Mouse (Mus musculus): ENCODE results near the gene Nrcam.

Gene Nrcam

GRCm38 (mm10) chr12:44357881-44358280, 29.2 kb downstream of the Nrcam start:
- no peak for DNase-seq (ENCODE audit: low spot score)

- no peak for DNase-seq (ENCODE audit: low spot score)
These were observed 42.5 kb downstream of the Nrcam start for GRCm38 (mm10) chr12:44371076-44371710.

GRCm38 (mm10) chr12:44375956-44376355, 47.3 kb downstream of the Nrcam start:
- no peak for DNase-seq (ENCODE audit: low spot score)

GRCm38 (mm10) chr12:44378431-44379161, 49.9 kb downstream of the Nrcam start:
- no peak for DNase-seq (ENCODE audit: low spot score)

GRCm38 (mm10) chr12:44380805-44381204, 52.1 kb downstream of the Nrcam start:
- no peak for DNase-seq (ENCODE audit: low spot score)

- no peak for DNase-seq (ENCODE audit: low spot score)
These were observed 57.7 kb downstream of the Nrcam start for GRCm38 (mm10) chr12:44386398-44386797.

- DNase-seq (ENCODE audit: low spot score), result no peak
These were observed 59.5 kb downstream of the Nrcam start for GRCm38 (mm10) chr12:44388220-44388619.

- no peak for DNase-seq (ENCODE audit: low spot score)
These were observed 61.9 kb downstream of the Nrcam start for GRCm38 (mm10) chr12:44390391-44391137.

GRCm38 (mm10) chr12:44394901-44395300, 66.2 kb downstream of the Nrcam start:
- DNase-seq (ENCODE audit: low spot score), result no peak

GRCm38 (mm10) chr12:44397782-44398181, 69.1 kb downstream of the Nrcam start:
- DNase-seq (ENCODE audit: low spot score), result no peak

- DNase-seq (ENCODE audit: low spot score), result no peak
These were observed 73.4 kb downstream of the Nrcam start for GRCm38 (mm10) chr12:44402134-44402533.

GRCm38 (mm10) chr12:44403270-44403669, 74.6 kb downstream of the Nrcam start:
- no peak for DNase-seq (ENCODE audit: low spot score)

GRCm38 (mm10) chr12:44403731-44404424, 75.2 kb downstream of the Nrcam start:
- DNase-seq (ENCODE audit: low spot score), result no peak

GRCm38 (mm10) chr12:44409786-44410185, 81.1 kb downstream of the Nrcam start:
- DNase-seq (ENCODE audit: low spot score), result no peak

- DNase-seq (ENCODE audit: low spot score), result no peak
These were observed 82.3 kb downstream of the Nrcam start for GRCm38 (mm10) chr12:44411031-44411430.

GRCm38 (mm10) chr12:44422154-44422866, 93.6 kb downstream of the Nrcam start:
- no peak for DNase-seq (ENCODE audit: low spot score)

- no peak for DNase-seq (ENCODE audit: low spot score)
These were observed 94.2 kb downstream of the Nrcam start for GRCm38 (mm10) chr12:44422867-44423255.

- DNase-seq (ENCODE audit: low spot score), result no peak
These were observed 95.3 kb downstream of the Nrcam start for GRCm38 (mm10) chr12:44424011-44424410.

- no peak for DNase-seq (ENCODE audit: low spot score)
These were observed 96.4 kb downstream of the Nrcam start for GRCm38 (mm10) chr12:44425040-44425439.

- DNase-seq (ENCODE audit: low spot score), result no peak
These were observed 101.7 kb downstream of the Nrcam start for GRCm38 (mm10) chr12:44430335-44430734.

GRCm38 (mm10) chr12:44430996-44431395, 102.3 kb downstream of the Nrcam start:
- no peak for DNase-seq (ENCODE audit: low spot score)

- DNase-seq (ENCODE audit: low spot score), result no peak
These were observed 104.0 kb downstream of the Nrcam start for GRCm38 (mm10) chr12:44432727-44433126.
